Comparison of ENCODE assay signal across 32 mouse cellular contexts in the genomic region with DNA sequence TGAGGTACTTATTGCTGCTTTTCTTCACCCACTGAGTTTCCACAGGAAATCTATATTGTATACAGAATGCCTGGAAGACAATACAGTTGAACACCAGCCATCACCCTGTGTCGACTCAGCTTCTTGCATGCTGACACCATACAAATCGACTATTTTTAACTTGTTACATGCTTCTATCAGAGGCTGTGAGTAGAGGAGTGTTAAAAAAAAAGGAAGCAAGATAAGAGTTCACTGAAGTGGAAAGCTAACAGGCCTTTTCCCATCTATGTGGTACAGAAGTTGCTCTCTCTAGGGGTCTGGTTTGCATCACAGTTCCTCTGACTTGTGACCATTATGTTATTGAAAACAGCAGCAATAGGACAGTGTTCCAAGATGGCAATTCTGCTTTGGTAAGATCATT.
DNase-seq lines count a peak whose midpoint lies in the region; ATAC-seq and TF ChIP-seq lines count a peak whose summit lies in the region.
"Had no signal": no experiment of that assay in that cellular context is flagged by ENCODE, and none has a peak within 500 bp of the region (broad histone marks: within the 10 kb centered on the region; RNA-seq: fewer than 3 reads in every experiment).

No protein-coding gene starts in this region.

- no peak for TF ChIP-seq CTCF in lung, embryonic 14.5 days (IDR thresholded peaks at IDR 0.05; ENCODE audit: low read depth)

- no peaks in the 10 kb centered on the region for H3K4me1 ChIP-seq in embryonic facial prominence, embryonic 11.5 days (ENCODE audit: control insufficient read depth, insufficient read depth, low read length)
- peaks cover 8% of the 10 kb centered on the region for H3K4me1 ChIP-seq in embryonic facial prominence, embryonic 10.5 days
- peaks cover 0 to 18% of the 10 kb centered on the region in 2 experiments; a peak in 2 of 4 replicates for H3K4me1 ChIP-seq in heart, embryonic 14.5 days (ENCODE audit: control insufficient read depth in 2 of 2, insufficient read depth in 2 of 2, low read length in 2 of 2)
- no peaks in the 10 kb centered on the region for H3K4me1 ChIP-seq in lung, embryonic 14.5 days (ENCODE audit: insufficient read depth)
- H3K4me1 ChIP-seq: limb, embryonic 15.5 days; midbrain, embryonic 13.5 days had no signal

- WGBS in embryonic facial prominence, embryonic 11.5 days, result 61% methylated on average over 2 of the region's 2 CpGs
- WGBS in embryonic facial prominence, embryonic 10.5 days, result 68% methylated on average over 2 of the region's 2 CpGs
- 4% methylated on average over 2 of the region's 2 CpGs for WGBS in heart, embryonic 14.5 days
- WGBS in lung, embryonic 14.5 days, result 33% methylated on average over 2 of the region's 2 CpGs

- no peak overlapping the region for H3K9ac ChIP-seq in embryonic facial prominence, embryonic 11.5 days (replicated peaks; ENCODE audit: low read length)
- no peak overlapping the region for H3K9ac ChIP-seq in heart, embryonic 14.5 days (ENCODE audit: low read length)
- H3K9ac ChIP-seq in lung, embryonic 14.5 days, result no peak overlapping the region
- H3K9ac ChIP-seq: hindbrain, embryonic 13.5 days; limb, embryonic 15.5 days; liver, embryonic 14.5 days; midbrain, embryonic 13.5 days; neural tube, embryonic 13.5 days had no signal

- H3K4me2 ChIP-seq in embryonic facial prominence, embryonic 11.5 days (ENCODE audit: low read depth, low read length), result no peak overlapping the region
- no peak overlapping the region for H3K4me2 ChIP-seq in heart, embryonic 14.5 days (ENCODE audit: low read length)
- no peak overlapping the region for H3K4me2 ChIP-seq in lung, embryonic 14.5 days
- H3K4me2 ChIP-seq: hindbrain, embryonic 13.5 days; limb, embryonic 15.5 days; midbrain, embryonic 13.5 days; neural tube, embryonic 13.5 days had no signal

- H3K27ac ChIP-seq in embryonic facial prominence, embryonic 11.5 days (replicated peaks; ENCODE audit: low read depth, low read length), result no peak overlapping the region
- no peak overlapping the region for H3K27ac ChIP-seq in embryonic facial prominence, embryonic 10.5 days (replicated peaks)
- peak overlapping the region; percentile 73 to 77 for H3K27ac ChIP-seq in heart, embryonic 14.5 days (replicated peaks in 1 of 2; ENCODE audit: control insufficient read depth in 1 of 2, insufficient read depth in 1 of 2, low read depth in 2 of 2, low read length in 2 of 2)
- H3K27ac ChIP-seq in lung, embryonic 14.5 days (ENCODE audit: low read depth), result no peak overlapping the region
- H3K27ac ChIP-seq: gastrocnemius, adult 2 months; hindbrain, embryonic 13.5 days; kidney, postnatal 0 days; limb, embryonic 10.5 days; limb, embryonic 15.5 days; liver, embryonic 14.5 days; macrophage; midbrain, embryonic 13.5 days; neural tube, embryonic 13.5 days had no signal

- no peaks in the 10 kb centered on the region for H3K9me3 ChIP-seq in embryonic facial prominence, embryonic 11.5 days (replicated peaks; ENCODE audit: control insufficient read depth, low read length)
- no peaks in the 10 kb centered on the region for H3K9me3 ChIP-seq in embryonic facial prominence, embryonic 10.5 days
- H3K9me3 ChIP-seq in heart, embryonic 14.5 days (ENCODE audit: control insufficient read depth, low read length), result no peaks in the 10 kb centered on the region
- H3K9me3 ChIP-seq in lung, embryonic 14.5 days (ENCODE audit: low read depth, low read length), result no peaks in the 10 kb centered on the region
- H3K9me3 ChIP-seq: hindbrain, embryonic 13.5 days; limb, embryonic 10.5 days; limb, embryonic 15.5 days; midbrain, embryonic 13.5 days; neural tube, embryonic 13.5 days had no signal

- H3K27me3 ChIP-seq in embryonic facial prominence, embryonic 11.5 days (ENCODE audit: control insufficient read depth, insufficient read depth, low read length), result no peaks in the 10 kb centered on the region
- H3K27me3 ChIP-seq in embryonic facial prominence, embryonic 10.5 days (replicated peaks; ENCODE audit: low read depth, poor library complexity, severe bottlenecking), result no peaks in the 10 kb centered on the region
- no peaks in the 10 kb centered on the region for H3K27me3 ChIP-seq in heart, embryonic 14.5 days (ENCODE audit: control insufficient read depth, insufficient read depth, low read length)
- H3K27me3 ChIP-seq in lung, embryonic 14.5 days (ENCODE audit: insufficient read depth, low read length), result no peaks in the 10 kb centered on the region
- H3K27me3 ChIP-seq: hindbrain, embryonic 13.5 days; limb, embryonic 15.5 days; midbrain, embryonic 13.5 days; neural tube, embryonic 13.5 days had no signal

- peak; percentile 5 for DNase-seq in embryonic facial prominence, embryonic 11.5 days (ENCODE audit: low spot score)
- DNase-seq in embryonic facial prominence, embryonic 10.5 days (ENCODE audit: low spot score), result no peak
- no peak for DNase-seq in heart, adult 9 months (ENCODE audit: low spot score in 2 of 2)
- peak; percentile 15 for DNase-seq in lung, embryonic 14.5 days
- DNase-seq in lung, postnatal 10 days, result no peak
- DNase-seq in MEL-GATA-1-ER (ENCODE audit: extremely low read depth, low read depth), result peak; percentile 7
- no peak for DNase-seq in layer of hippocampus, adult 8-10 months (ENCODE audit: low spot score in 2 of 2)
- DNase-seq: adrenal gland, adult 2 months; adrenal gland, postnatal 36 days; cerebellum, adult 2 months; cerebellum, postnatal 14 days; embryo, embryonic 11 days; gastrocnemius, adult 2 months; gastrocnemius, postnatal 36 days; heart, postnatal 36 days; kidney, adult 8-10 months; kidney, postnatal 4 days; right cerebral cortex, postnatal 14 days; thymus, postnatal 14 days had no signal

- ATAC-seq in embryonic facial prominence, embryonic 11.5 days (replicated peaks; ENCODE audit: insufficient number of reproducible peaks, low FRiP score, low TSS enrichment, low read depth), result no peak
- peak; percentile 94 for ATAC-seq in heart, embryonic 14.5 days (ENCODE audit: insufficient number of reproducible peaks, insufficient read depth, low FRiP score, low read depth)
- ATAC-seq in lung, embryonic 14.5 days (ENCODE audit: insufficient read depth), result no peak; the same call in 1 of the 2 replicates
- ATAC-seq: activated CD4-positive, CD25-positive, alpha-beta regulatory T cell, adult 4 months; forebrain, embryonic 16.5 days; intestine, embryonic 16.5 days; midbrain, embryonic 13.5 days had no signal

- H3K36me3 ChIP-seq in embryonic facial prominence, embryonic 11.5 days (replicated peaks; ENCODE audit: control insufficient read depth, insufficient read depth, low read depth, low read length), result no peaks in the 10 kb centered on the region
- H3K36me3 ChIP-seq in embryonic facial prominence, embryonic 10.5 days (replicated peaks), result no peaks in the 10 kb centered on the region
- H3K36me3 ChIP-seq in heart, embryonic 14.5 days (ENCODE audit: control insufficient read depth, insufficient read depth, low read length), result no peaks in the 10 kb centered on the region
- H3K36me3 ChIP-seq in lung, embryonic 14.5 days (ENCODE audit: insufficient read depth), result no peaks in the 10 kb centered on the region
- H3K36me3 ChIP-seq: hindbrain, embryonic 13.5 days; limb, embryonic 10.5 days; limb, embryonic 15.5 days; midbrain, embryonic 13.5 days; neural tube, embryonic 13.5 days had no signal

- H3K4me3 ChIP-seq in embryonic facial prominence, embryonic 11.5 days (ENCODE audit: low read depth, low read length), result no peak overlapping the region
- H3K4me3 ChIP-seq in embryonic facial prominence, embryonic 10.5 days, result no peak overlapping the region
- H3K4me3 ChIP-seq in heart, embryonic 14.5 days (ENCODE audit: control insufficient read depth in 1 of 2, insufficient read depth in 1 of 2, low read depth in 1 of 2, low read length in 2 of 2), result no peak overlapping the region
- no peak overlapping the region for H3K4me3 ChIP-seq in lung, embryonic 14.5 days (ENCODE audit: low read depth, low read length)
- H3K4me3 ChIP-seq: erythroblast, embryonic 14.5 days; gastrocnemius, adult 2 months; hindbrain, embryonic 13.5 days; limb, embryonic 10.5 days; limb, embryonic 15.5 days; midbrain, embryonic 13.5 days; neural tube, embryonic 13.5 days had no signal

Comparison
In these comparisons a context has a peak if more than half of its experiments do, and no peak if none do; other contexts are left out.
1. DNase-seq: peak in embryonic facial prominence, embryonic 11.5 days (single experiment), lung, embryonic 14.5 days (single experiment) and MEL-GATA-1-ER (single experiment); none in embryonic facial prominence, embryonic 10.5 days (single experiment), heart, adult 9 months (0 of 2), lung, postnatal 10 days (single experiment) and layer of hippocampus, adult 8-10 months (0 of 2).
2. H3K27ac ChIP-seq: peak in heart, embryonic 14.5 days (2 of 2); none in embryonic facial prominence, embryonic 11.5 days (single experiment), embryonic facial prominence, embryonic 10.5 days (single experiment) and lung, embryonic 14.5 days (single experiment).